Mouse (Mus musculus) midbrain, embryonic 16.5 days (tissue): Measurements from ENCODE around the gene Lancl3. TPM values are rescaled to one million over a fixed set of nuclear protein-coding genes. Genes with fewer than 3 reads are reported as not detected.

ENCODE experiments used
- polyA plus RNA-seq: library from polyadenylated mRNA; unstranded; fragments of >200 nt; fragmentation: Nextera tagmentation; extraction: Ambion mirVana; gene quantifications from 2 replicates; pipeline ENCODE4 v1.2.1, GENCODE M21; 2015

The Lancl3 gene
- polyA plus RNA-seq, 1 experiment from 2014 or later: 5.6 TPM

Other genes with a start within 250 kb of the Lancl3 start
- gene Fthl17b, start 236.9 kb upstream of the Lancl3 start, polyA plus RNA-seq: not detected in 2 replicates
- not detected in 2 replicates for gene Fthl17c, start 223.3 kb upstream of the Lancl3 start, polyA plus RNA-seq
- gene Fthl17d, start 213.1 kb upstream of the Lancl3 start, polyA plus RNA-seq: not detected in 2 replicates
- not detected in 2 replicates for gene Fthl17e, start 166.4 kb upstream of the Lancl3 start, polyA plus RNA-seq
- gene Fthl17f, start 136.9 kb upstream of the Lancl3 start, polyA plus RNA-seq: not detected in 2 replicates
- gene 4930402K13Rik, start 95.3 kb upstream of the Lancl3 start, polyA plus RNA-seq: not detected in 2 replicates
- gene Gm14862, start 57.0 kb downstream of the Lancl3 start, polyA plus RNA-seq: 0.24 TPM in 1 of 2 replicates, not detected in the other
- gene Xk, start 72.9 kb downstream of the Lancl3 start, polyA plus RNA-seq: 5.3 and 5.4 TPM in 2 replicates
- gene H2al1m, start 83.9 kb downstream of the Lancl3 start, polyA plus RNA-seq: not detected in 2 replicates
- gene H2al1k, start 150.7 kb downstream of the Lancl3 start, polyA plus RNA-seq: not detected in 2 replicates